Mouse (Mus musculus) CD8-positive naive resting alpha-beta T cell, adult 57 days (primary cell): Measurements from ENCODE around the gene Tmem110. TPM values are rescaled to one million over a fixed set of nuclear protein-coding genes. Genes with fewer than 3 reads are reported as not detected.

Experiments used
- total RNA-seq: library from RNA; stranded (reverse); gene quantifications from one replicate; pipeline ENCODE4 v1.2.4, GENCODE M21; 2023

Gene Tmem110
- 14.2 TPM for total RNA-seq

GRCm38 (mm10) chr14:30825476-30826131 is at the start of gene Tmem110:
Gene Tmem110, plus strand, starts transcription at chr14:30825590.

GRCm38 (mm10) chr14:30878958-30879571 is 53.7 kb downstream of the Tmem110 start, which contains the start of gene Mustn1:
Gene Mustn1, plus strand, starts transcription at chr14:30879200.

GRCm38 (mm10) chr14:30886204-30886603 is 60.8 kb downstream of the Tmem110 start, which contains the start of gene Itih4:
Gene Itih4, plus strand, starts transcription at chr14:30886476.

GRCm38 (mm10) chr14:30923375-30924105 is 98.2 kb downstream of the Tmem110 start, which contains the start of gene Itih3:
Gene Itih3, minus strand, starts transcription at chr14:30923760.

Other genes with a start within 250 kb of the Tmem110 start
- 132 TPM for gene Prkcd, start 199.4 kb upstream of the Tmem110 start, total RNA-seq
- gene Rft1, start 171.2 kb upstream of the Tmem110 start, total RNA-seq = 18.2 TPM
- 13.0 TPM for gene Sfmbt1, start 110.7 kb upstream of the Tmem110 start, total RNA-seq
- gene Mustn1, start 53.6 kb downstream of the Tmem110 start, total RNA-seq = 1.3 TPM
- gene Itih4, start 60.9 kb downstream of the Tmem110 start, total RNA-seq = not detected
- gene Itih3, start 98.2 kb downstream of the Tmem110 start, total RNA-seq = not detected
- gene Itih1, start 117.7 kb downstream of the Tmem110 start, total RNA-seq = not detected
- gene Nek4, start 125.8 kb downstream of the Tmem110 start, total RNA-seq = 3.5 TPM
- 9.5 TPM for gene Glt8d1, start 175.8 kb downstream of the Tmem110 start, total RNA-seq
- gene Spcs1, start 176.1 kb downstream of the Tmem110 start, total RNA-seq = 80.2 TPM
- 70.3 TPM for gene Pbrm1, start 193.5 kb downstream of the Tmem110 start, total RNA-seq
- gene Gnl3, start 193.6 kb downstream of the Tmem110 start, total RNA-seq = 261 TPM